Mouse (Mus musculus) ES-E14 (cell line): ENCODE measurements around the gene Ntrk3.

Experiments used
- CHD2 ChIP-seq: IDR thresholded peaks from 2 replicates; pipeline ENCODE4 v1.6.1; 2014; ENCODE audit warnings: mild to moderate bottlenecking, low read depth, low read length, inconsistent platforms
- HCFC1 ChIP-seq: IDR thresholded peaks from 2 replicates; pipeline ENCODE4 v1.6.1; 2012; ENCODE audit warnings: low read length, inconsistent platforms, borderline replicate concordance; ENCODE audit not compliant: insufficient read depth
- MAFK ChIP-seq: IDR thresholded peaks from 2 replicates; pipeline ENCODE4 v1.6.1; 2014; ENCODE audit warnings: mild to moderate bottlenecking, low read depth, low read length, inconsistent platforms; ENCODE audit not compliant: insufficient read depth
- ZC3H11A ChIP-seq: IDR thresholded peaks from 2 replicates; pipeline ENCODE4 v1.6.1; 2012; ENCODE audit warnings: low read depth, mild to moderate bottlenecking, inconsistent platforms, low read length, borderline replicate concordance
- ZNF384 ChIP-seq: IDR thresholded peaks from 2 replicates; pipeline ENCODE4 v1.6.1; 2012; ENCODE audit warnings: low read depth, low read length, inconsistent platforms

- TF ChIP-seq HCFC1, result no peak
- no peak for TF ChIP-seq ZNF384
- TF ChIP-seq CHD2, result no peak
- TF ChIP-seq MAFK, result no peak
- TF ChIP-seq ZC3H11A, result no peak
Measured at GRCm38 (mm10) chr7:78569255-78569618, 168.6 kb downstream of the Ntrk3 start.
